Mouse (Mus musculus) lung, postnatal 14 days (tissue): ENCODE measurements around the gene Phf5a.
A peak's percentile ranks its signal among the peaks of the same experiment; 100 is the strongest.

Experiments used
- DNase-seq: peaks from one replicate; pipeline ENCODE4 v3.0.0; 2021

Gene Phf5a

DNA sequence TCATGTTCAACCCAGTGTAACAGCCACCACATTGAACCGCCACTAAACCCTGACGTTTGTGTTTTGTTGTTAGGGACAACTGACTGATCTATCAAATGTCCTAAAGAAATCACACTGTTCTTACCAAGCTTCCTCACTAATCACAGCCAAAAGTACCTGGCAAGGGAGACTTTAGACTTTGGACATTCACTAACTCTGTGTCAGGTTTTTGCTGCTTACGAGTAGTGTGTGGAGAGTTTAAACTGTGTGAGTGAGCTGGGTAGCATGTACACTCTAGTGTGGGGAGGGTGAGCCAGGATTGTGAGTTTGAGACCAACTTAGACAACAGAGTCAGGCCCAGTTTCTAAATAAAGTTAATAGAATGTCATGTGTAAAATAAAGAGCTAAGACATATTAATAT is 10.6 kb upstream of the Phf5a start:
- DNase-seq, result no peak

DNA sequence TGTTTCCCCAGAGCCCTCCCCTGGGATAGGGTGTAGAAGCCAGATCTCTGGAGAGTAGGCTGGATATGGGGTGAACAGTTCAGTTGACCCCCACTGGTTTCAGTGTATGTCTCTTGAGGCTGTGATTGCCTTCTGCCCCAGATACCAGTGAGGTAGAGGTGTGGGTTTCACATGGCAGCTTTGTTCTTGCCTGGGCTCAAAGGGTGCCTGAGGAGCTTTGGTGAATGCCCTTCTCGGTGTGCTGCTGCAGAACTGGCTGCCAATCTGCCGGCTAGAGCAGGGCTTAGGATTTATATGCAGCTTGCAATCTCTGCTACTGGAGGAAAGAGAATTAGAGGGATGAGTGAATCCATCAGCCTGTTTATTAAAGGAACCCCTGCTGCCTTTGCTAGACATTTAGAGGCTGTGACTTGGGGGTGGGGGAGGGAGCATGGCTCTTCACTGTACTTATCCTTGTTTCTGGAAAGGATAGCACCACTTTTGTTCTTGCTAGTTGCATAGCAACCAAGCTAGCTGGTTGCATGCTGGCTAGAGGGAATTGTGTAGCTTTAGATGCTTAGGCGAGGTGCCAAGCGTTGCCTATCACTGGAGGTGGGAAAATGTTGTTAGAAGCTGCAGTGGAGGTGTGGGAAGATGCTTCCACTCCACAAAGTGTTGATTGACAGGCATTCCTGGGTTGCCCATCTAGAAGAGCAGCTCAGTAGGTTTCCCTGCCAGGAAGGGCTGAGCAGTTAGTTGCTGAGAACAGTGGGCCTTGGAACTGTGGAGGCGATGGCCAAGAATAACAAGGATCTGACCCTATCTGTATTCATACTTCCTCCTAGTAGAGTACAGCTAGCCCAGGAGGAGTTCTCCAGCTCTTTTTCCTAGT is 8.1 kb upstream of the Phf5a start:
- DNase-seq, result no peak

DNA sequence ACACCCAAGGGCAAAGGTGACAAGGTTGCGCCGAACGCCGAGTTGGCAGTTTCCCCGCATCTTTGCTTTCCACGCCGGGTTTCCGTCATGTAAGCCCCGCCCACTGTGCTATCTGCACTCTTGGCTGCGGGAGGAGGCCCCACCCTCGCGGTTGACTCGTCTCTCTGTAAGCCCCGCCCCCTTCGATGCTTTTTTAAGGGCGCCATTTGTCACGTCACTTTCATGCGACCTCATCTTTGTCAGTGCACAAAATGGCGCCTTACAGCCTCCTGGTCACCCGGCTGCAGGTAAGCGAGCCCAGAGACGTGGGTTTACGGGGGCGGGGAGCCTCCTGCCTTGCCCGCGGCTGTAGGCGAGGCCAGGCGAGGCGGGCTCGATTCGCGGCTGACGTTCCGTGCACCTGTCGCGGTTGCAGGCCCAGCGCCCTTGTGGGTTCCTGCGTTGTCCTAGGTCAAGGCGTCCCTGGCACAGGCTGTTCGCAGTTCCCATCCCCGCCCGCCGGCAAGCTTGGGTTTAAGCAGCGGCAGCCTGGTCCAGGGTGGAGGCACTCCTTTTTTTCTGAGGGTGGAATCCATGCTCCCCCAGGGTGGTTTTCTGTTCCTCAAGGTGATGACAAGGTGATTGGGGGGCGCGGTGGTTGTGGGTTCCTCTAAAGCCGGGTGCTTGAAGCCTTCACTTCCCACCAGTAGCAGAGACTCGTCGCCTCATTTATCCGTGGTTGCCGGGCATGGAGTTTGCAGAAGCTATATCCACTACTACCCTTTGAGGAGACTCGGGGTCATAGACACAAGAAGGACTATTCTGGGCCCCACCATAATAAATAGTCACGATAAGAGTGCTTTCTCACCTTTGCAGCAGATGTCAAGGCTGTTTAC is 788 bp upstream of the Phf5a start, which contains the start of gene Aco2:
TSS of gene Aco2 (plus strand) at position 48 of the 875 bp plus-strand sequence.
- peak; percentile 99 for DNase-seq

DNA sequence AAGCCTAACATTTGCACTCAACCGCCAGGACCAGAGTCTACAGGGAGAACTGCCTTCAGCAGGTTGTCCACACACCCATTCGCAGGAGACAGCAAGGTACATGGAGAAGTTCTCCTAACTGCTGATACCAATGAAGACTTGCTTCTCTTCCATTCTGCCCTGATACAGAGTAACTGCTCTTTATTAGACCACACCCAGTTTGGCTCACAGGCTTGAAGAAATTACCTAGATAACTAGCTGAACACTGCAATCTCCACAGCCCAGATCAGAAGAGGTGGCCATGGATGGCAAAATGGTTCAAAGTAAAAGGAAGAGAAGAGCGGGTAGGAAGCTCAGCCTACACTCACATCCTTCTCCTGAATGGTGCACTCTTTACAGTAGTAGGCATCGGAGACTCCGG is 1.7 kb downstream of the Phf5a start:
- DNase-seq, result no peak

DNA sequence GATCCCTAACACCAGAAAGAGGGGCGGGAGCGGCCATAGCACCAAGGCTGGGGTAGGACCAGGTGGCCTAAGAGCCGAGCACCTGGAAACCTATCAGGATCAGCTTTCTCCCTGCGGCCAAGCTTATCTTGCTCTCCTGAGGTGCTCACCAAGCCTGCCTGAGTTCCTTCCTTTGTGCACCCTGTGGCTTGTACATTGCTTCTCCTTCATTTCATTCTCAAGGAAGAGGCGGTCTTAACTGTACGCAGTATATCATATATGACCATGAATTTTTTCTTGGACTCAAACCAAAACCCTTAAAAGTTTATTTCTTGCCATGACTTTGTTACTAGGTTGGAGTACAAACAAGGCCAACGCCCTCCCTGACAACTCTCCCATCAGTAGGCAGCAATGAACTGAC is 7.5 kb downstream of the Phf5a start:
- no peak for DNase-seq

DNA sequence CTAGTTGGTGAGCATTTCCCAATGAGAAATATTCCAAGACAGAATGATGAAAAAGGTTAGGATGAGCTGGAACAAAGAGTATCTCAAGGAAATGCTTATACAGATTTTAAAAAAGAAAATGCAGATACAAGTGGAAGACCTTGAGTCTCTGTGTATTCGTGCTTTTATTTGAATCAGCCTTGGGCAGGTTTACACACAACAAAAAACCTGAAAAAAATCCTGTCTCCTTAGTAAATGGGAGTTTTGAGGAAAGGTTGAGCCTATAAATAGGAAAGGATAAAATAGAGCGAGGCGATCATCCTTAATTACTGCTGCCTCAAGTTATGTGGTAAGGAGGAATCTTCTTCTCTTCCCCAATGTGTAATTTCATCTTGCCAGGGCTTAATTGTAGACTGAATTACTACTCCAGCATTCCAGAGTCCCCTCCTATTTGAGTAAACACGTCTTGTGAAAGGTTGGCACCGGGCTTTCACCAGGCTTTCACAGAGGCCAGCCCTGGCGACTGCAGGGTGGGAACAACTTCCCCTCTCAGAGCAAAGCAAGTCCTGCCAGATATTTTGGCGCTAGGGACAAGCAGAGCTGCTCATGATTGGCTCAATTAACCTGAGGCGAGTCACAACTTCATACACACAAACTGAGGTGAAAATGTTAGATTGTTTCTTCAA is 11.1 kb downstream of the Phf5a start:
- DNase-seq, result peak; percentile 65

DNA sequence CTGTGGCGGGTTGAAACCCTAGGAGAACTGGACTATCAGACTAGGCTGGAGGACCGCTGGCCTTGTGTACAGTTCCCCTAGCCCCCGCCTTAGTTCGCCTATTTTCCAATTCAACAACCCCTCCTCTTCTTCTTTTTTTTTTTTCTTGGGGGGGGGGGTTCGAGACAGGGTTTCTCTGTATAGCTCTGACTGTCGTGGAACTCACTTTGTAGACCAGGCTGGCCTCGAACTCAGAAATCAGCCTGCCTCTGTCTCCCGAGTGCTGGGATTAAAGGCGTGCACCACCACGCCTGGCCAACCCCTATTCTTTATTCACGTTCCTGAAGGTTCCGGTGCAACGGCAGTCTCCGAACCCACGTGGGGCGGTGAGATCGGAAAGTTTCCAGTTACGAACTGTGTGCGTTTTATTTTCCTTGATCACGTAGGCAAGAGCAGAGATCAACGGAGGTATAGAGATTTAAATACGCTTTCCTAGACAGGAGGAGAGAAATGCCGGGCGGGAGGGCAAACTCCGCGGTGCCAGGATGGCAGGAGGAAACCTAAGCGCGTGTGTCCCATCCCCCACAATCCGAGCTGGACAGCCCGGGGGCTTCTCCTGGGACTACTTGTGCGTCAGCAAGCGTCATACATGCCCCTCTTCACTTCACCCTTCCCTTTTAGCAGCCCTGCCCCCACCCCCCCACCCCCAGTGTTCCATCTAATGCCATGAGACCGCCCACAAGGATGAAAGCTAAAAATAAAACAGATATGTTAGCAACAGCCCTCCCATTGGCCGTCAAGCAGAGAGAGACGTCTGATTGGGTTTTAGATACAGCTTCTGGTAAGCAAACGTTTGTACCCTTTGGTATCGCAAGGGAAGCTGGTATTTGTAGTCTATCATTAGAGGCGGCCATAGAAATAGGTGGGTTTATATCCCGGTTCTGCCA is 12.1 kb downstream of the Phf5a start:
- peak; percentile 81 for DNase-seq

DNA sequence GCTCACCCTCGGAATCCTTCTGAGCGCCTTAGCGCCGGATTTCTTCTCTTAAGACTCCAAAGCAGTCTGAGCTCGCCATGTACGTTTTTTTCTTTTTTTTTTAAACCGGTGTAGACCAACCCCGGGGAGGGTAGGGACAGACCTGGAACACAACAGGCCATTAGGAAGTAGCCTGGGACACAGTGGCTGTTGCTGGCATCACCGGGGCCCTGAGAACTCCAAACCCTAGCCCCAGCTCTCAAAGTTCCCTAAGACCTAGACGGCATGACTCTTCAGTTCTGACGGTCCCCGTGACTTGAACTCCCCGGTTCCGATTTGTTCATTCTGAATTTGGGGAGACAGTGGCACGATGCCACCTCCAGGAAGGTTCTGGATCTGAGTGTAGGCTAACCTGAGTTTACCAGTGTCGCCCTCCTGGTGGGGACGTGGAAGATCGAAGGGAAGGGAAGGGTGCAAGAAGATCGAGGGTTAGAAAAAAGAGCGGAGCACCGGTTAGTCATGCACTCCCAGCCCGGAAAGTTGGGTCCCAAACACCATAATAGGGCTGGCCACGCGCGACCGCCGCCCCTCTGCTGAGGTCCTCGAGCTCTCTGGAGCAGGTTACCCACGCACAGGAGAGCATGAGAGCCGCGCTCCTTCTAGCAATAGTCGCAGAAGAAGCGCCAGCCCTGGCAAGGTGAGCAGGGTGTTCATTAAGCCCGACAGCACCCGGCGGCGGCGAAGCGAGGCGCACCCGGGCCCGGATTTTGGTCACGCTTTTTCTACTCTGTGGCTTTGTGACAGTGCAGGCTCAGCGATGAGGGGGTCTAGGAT is 13.0 kb downstream of the Phf5a start, which contains the start of gene Tob2:
TSS of gene Tob2 (minus strand) at position 280 of the 813 bp plus-strand sequence.
- DNase-seq, result peak; percentile 61

DNA sequence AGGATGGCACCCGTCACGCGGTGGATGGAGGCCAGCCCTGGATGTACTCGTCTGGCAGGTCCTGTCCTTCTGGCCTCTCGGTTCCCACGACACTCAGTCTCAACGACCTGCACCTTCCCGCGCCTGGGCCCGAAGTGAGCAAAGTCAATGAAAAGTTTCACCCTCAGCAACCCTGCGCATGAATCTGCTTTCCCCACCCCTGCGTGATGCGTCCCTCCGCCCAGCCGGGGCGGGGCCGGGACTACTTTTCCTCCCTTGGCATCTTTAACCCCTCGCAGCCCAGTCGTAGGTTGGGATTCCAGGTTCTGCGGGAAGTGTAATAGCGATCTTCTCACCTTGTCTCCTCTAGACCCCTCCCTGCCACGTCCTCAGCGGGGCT is 13.6 kb downstream of the Phf5a start:
- peak; percentile 95 for DNase-seq

DNA sequence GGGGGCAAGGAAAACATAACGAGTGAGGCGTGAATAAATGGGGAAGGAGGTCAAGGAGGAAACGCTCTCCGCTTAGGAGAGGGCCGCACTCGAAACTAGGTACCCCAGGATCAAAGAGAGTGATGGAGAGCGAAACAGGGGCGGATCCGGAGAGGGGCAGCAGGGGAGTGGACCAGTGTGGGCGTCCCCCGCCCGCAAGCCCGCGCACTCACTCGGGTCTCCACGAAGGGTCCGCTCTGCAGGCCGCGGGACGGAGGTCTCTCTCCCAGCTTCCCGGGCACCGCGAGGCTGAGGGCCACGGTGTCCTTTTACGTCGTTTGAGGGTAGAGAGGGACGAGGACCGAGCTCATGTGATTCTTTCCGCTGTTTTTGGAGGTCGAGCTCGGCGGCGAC is 14.0 kb downstream of the Phf5a start:
- no peak for DNase-seq

DNA sequence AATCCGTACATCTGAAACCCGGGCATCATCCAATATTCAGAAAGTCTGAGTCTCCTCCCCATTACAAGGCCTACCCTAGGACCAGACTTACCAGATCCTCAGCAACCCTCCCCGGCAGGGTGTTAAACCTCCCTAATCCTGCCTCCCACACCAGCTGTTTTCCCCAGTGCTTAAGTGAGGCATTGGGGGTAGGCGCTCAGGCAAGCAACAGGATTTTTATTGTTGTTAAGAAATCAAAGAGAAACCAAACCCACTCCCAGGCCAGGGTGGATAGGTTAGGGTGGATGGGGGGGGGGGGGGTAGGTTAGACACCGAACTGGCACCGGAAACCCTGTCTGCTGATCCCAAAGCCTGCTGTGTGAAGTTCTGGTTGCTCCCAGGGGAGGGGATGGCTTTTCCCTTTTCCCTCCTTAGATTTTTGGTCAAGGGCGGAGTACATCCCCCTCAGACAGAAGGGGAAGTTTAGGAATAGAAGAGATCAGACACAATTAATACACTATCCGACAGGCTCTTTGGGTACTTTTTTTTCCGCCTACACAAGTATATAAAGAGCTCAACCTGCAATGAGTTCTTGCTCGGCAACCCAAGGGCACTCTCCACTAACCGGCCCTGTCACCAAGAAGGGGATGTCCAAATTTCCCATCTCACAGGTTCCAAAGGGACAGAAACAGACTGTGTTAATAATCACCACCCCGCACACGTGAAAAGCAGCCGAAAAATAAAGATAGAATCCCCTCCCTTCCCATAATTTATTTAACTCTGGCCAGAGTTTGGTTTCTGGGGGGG is 14.6 kb downstream of the Phf5a start:
- DNase-seq, result no peak

DNA sequence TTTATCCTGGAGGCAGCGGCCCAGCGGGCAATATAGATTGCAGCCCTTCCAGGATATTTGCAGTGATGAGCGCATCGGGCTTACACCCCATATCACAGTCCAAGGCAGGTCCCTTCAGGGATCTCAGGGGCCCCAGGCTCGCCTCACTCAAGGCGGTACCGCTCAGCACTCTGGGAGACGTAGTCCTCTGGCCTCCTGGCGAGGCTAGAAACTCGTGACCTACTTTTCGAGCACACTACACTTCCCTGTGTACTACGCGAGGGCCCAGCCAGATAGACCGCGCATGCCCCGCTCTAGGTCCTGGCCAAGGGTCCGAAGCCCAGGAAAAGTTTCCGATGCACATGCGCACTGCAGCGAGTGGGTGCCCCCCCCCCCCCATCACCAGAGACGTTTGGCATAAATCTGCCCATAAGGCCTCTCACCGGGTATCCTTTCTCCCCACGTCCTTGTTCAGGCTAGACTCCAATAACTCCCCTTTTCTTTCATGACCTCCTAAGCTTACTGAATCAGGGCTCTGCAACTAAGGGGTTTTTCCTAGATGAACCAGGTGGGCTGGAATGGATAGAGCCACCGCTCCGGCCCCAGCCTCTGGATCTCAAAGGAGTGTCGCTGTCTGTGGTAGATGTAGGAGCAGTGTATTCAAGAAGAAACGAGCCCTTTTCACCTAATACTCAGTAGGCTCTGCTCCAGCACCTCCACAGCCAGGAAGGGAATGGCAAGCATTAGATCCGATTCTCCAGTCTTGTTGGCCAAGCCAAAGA is 15.5 kb downstream of the Phf5a start:
- DNase-seq, result peak; percentile 83

DNA sequence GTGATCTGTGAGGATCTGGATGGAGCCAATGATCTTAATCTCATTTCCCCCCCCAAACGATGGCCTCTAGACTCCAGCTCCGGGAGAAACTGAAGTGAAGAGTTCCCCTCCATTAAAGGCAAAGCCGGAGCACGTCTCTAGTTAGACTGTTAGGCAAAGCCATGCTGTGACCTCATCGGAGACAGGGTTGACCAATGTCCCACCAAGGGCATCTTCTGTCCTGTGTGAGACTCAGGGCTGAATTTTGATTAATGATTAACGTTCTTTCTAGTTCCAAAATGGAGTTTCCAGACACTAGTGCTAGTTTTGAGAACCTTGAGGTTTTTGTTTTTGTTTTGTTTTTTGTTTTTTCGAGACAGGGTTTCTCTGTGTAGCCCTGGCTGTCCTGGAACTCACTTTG is 18.6 kb downstream of the Phf5a start:
- DNase-seq, result no peak

DNA sequence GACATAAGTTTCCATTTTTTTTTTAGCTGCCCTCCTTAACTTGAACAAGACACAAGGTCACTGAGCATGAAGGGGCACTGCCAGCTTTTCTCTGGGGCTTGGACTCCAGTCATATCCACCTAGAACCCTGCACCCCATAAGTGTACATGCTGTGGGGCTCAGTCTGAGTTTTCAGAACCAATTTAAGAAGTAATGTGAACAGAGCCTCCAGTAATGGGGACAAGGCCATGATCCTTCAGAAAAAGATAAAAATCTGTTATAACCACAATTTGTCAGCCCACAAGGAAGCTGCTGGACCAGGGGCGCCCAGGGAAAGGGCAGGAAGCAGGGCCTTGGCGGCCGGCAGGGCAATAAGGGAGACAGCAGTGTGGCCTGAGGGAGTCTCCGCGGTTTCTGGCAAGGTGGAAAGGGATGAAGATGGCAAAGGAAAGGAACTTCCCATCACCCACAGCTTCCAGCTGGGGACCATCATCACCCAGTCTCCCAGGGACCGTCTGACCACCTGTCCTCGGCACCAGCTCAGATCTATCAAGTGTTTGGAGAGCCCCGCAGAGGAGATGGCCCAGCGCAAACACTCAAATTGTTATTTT is 19.2 kb downstream of the Phf5a start:
- DNase-seq, result no peak

DNA sequence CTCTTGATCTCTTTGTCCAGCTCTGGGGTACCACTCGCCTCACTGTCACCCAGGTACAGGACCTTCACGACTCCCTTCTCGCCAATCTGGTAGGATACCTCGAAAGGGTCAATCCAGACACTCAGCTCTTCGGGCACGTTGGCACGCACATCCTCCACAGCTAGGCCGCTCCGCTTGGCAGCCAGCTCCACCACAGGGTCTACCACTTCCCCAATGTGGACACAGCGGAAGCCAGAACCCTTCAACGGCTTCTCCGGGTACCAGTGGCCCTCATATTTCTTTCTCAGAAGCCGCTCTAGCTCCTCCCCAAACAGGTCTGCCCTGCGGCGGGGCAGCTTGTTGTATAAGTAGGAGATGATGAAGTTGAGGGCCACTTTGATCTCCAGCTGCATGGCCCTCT is 20.3 kb downstream of the Phf5a start:
- DNase-seq, result no peak

DNA sequence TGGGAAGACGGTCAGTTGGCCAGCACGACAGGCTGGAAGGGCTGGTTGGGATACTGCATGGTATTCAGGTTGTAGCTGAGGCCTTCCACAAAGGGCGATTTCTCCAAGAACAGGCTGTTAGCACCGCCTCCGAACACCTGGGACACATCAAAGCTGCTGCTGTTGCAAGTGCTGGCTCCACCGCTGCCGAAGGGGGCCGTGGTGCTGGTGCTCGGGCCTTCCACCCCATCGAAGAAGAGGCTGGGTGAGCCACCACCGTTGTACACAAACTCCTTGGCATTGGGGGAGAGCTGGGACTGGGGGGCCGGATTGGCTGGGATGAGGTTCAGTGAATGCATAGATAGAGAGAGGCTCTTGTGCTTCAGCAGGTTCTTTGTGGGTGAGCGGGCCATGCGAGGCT is 21.0 kb downstream of the Phf5a start:
- DNase-seq, result no peak

DNA sequence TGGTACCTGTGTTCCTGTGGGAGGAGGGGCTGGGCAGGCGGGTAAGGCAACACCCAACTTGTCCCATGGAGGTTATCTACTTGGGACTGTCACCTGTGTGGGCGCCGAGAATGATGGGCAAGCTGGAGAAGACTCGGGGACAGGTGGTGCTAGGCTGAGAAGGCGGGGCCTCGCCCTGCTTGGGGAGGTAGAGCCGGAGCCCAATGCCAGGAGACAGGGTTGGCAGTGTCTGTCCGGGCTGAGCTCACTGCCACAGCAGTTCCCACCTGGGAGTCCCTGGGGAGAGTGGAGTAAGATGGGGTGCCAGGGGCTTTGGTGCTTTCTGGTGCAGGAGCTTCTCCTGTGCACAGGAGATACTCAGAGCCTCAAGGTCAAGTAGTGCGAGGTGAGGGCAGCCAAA is 22.6 kb downstream of the Phf5a start:
- no peak for DNase-seq

DNA sequence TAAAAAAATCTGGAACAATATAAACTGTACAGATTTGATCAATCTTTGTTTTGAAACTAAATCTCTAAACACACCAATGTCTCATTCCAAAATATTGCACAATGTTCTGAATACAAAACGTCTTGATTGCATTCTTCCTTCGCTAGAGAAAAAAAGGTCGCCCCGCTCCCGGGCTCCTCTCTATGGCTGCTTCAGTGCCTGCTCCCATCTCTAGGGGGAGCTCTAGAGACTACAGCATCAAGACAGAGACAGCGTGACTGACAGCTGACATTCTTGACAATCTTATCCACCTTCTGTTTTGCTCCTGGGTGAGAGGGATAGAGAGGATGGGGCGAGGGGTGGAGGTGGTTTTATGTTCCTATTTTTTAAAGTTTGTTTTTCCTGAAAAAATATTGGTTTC is 23.4 kb downstream of the Phf5a start:
- peak; percentile 74 for DNase-seq

DNA sequence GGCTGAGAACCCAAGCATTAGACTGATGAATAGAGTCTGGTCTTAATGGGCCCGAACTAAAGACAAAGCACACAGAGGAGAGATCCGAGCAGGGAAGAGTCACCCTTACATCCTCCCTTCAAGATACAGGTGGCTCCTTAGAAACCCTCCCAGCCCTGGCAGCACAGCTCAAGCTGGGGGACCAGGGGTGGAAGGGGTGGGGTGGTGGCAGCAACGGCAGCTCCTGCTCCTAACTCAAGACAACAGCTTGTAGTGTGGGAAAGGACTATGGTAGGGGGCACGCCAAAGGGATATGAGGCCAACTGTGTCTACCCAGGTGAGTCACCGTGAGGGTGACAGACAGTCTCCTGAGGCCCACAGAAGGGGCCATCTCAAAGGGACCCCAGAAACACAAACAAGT is 23.9 kb downstream of the Phf5a start:
- DNase-seq, result no peak
